Mouse (Mus musculus) left cerebral cortex, postnatal 25 days (tissue): ENCODE measurements around the gene Tcirg1. TPM values are rescaled to one million over a fixed set of nuclear protein-coding genes. Genes with fewer than 3 reads are reported as not detected.

Experiments used
- DNase-seq, 2 experiments: peaks; one replicate each; pipeline ENCODE4 v3.0.0; 2022; ENCODE audit warnings: low spot score in 2 of 2, mixed read lengths in 1 of 2
- intact Hi-C: fragments of 180-260 bp; cut with DNase I; formaldehyde crosslinking; loops from one replicate; pipeline ENCODE4 v1.15.1; 2025
- total RNA-seq, 2 experiments: library from RNA; stranded (reverse); gene quantifications; 2 replicates each; pipeline ENCODE4 v1.2.3; 2021

Tcirg1 gene
- 10 to 100 TPM; 15.3 to 16.4 TPM for total RNA-seq

GRCm38 (mm10) chr19:3906795-3907786, at the start of gene Tcirg1:
Tcirg1 (minus strand) TSS chr19:3907133.
- peak; percentile 49 to 67 for DNase-seq
- intact Hi-C loops: no loop called here

DNA sequence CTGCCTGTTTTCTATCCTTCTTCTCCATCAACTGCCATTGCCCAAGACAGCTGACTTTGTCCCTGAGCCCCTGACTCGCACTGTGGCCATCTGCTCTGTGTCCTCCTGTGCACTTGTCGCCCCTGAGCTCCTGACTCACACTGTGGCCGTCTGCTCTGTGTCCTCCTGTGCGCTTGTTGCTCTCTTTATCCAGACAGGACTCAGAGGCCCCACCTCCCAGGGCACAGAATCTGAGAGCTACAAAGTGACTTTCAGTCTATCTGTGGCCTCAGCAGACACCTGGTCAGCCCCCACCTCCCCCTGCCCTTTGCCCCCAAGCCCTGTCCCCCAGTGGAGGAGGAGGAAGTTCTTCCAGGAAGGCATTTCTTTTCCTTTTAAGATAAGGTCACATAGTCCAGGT, 48.9 kb upstream of the Tcirg1 start:
- no peak for DNase-seq
- intact Hi-C loops: no loop called here

DNA sequence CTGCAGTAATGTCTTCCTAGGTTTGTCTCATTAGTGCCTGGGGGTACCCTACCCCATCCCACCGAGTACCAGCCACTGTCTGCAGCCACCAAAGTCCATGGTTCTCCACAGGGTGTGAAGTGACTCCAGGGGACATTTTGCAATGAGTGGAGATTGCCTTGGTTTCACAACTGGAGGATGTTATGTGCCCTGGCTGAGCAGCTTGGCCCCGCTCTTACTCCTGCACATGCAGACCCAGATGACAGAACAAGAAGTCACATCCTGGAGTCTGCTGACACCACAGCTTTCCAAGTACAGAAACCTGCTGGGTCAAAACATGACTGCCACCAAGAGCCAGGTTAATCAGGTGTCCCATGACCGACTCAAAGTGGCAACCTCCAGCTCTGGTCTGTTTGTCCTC, 48.1 kb upstream of the Tcirg1 start:
- no peak for DNase-seq
- intact Hi-C loops: no loop called here

DNA sequence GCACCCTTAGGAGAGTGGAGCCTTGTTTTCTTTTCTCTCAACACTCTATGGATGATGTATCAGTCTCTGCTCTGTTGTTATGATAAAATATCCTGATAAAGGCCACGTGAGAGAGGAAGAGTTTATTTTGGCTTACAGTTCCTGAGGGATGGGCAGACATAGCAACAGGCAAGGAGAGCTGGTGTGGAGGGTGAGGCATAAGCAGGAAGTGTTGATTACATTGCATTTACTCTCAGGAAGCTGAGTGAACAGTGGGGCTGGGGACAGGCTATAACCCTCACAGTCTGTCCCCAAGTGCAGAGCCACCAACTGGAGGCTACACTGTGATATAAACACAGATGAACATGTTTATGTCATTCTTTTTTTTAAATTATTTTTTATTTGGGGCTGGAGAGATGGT, 45.2 kb upstream of the Tcirg1 start:
- intact Hi-C loops: no loop called here
- DNase-seq: no peak

DNA sequence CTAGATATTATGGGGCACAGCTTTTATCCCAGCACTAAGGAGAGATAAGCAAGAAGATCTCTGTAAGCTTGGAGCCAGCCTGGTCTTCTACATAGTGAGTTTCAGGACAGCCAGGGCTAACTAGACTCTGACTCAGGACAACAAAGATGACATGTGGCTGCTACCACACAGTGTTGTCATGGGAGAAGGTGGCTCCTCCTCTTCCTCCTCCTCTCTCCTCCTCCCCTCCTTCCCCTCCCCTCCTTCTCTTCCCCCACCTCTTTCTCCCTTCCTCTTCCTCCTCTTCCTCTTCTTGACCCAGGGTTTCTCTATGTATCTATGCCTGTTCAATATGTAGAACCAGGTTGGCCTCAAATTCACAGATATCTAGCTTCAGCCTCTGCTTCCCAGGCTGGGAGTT, 44.5 kb upstream of the Tcirg1 start:
- no peak for DNase-seq
- intact Hi-C loops: no loop called here

GRCm38 (mm10) chr19:3950331-3950730, 43.4 kb upstream of the Tcirg1 start:
- no peak for DNase-seq
- intact Hi-C loops: no loop called here

DNA sequence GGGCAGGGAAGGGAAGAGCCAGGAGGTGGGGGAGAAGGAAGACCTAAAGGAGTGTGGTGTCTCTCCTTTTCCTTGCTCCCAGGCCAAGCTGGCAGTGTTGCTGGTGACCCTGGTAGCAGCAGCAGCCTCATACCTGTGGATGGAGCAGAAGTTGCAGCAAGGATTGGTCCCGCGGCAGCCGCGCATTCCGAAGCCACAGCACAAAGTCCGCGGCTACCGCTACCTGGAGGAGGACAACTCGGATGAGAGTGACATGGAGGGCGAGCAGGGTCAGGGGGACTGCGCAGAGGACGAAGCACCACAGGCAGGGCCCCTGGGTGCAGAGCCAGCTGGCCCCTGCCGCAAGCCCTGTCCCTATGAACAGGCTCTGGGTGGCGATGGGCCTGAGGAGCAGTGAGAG, 41.6 kb upstream of the Tcirg1 start:
- intact Hi-C loops: loop anchor here (5.0 kb wide), 1 partner anchor 284 kb away; the partner anchor contains the start of gene Pold4
- no peak for DNase-seq

DNA sequence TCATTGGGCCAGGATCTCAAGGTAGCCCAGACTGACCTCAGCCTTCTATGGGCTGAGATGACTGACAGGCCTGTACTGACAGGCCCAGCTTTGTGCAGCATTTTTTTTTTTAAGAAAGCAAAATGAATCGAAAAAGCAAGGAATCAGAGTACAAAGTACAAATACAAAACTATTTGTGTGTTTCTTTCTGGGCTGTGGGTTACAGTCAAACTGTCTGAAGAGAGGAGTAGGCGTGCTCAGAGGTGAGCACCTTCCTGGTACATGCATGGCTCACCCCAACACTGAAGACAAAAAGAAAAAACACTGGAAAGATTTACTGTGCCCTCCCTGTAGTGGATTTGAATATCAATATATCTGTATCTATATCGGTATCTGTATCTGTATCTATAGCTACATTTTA, 40.9 kb upstream of the Tcirg1 start:
- DNase-seq: no peak
- intact Hi-C loops: loop anchor here (5.0 kb wide), 1 partner anchor 284 kb away; the partner anchor contains the start of gene Pold4

- intact Hi-C loops: loop anchor here (1.0 to 5.0 kb wide), 3 partner anchors 34 to 286 kb away; partner anchors contain the start of gene Pold4
- DNase-seq: peak; percentile 67 to 73
Observed at GRCm38 (mm10) chr19:3946715-3947114, 39.8 kb upstream of the Tcirg1 start.

- DNase-seq: no peak
- intact Hi-C loops: loop anchor here (1.0 to 5.0 kb wide), 3 partner anchors 34 to 286 kb away; partner anchors contain the start of gene Pold4
Observed at GRCm38 (mm10) chr19:3945872-3946564, 39.1 kb upstream of the Tcirg1 start.

DNA sequence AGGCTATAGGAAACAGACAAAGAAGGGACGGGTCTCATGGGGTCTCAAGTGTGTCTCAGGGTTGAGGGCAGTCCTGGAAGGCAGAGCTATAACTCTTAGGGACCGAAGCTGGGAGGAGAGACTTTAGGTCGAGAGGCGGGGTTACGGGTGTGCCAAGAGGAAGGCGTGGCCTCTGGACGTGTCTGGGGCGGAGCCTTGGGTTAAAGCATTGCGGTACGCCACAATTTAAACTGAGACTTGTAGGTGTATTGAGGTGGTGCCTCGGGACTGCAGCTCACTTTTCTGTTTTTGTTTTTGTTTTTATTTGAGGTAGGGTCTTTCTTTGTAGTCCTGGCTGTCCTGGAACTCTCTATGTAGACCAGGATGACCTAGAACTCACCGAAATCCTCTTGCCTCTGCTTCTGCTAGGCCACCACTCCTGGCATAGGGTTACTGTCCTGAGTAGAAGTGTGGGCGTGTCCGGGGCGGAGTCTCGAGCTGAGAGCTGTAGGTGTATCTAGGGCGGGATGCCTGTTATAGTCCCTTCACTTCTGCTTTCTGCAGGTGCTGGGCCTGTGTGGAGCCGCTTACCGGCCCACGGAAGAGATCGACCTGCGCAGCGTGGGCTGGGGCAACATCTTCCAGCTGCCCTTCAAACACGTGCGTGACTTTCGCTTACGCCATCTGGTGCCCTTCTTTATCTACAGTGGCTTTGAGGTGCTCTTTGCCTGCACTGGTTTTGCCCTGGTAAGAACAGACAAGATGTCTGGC, 36.2 kb upstream of the Tcirg1 start:
- no peak for DNase-seq
- intact Hi-C loops: no loop called here

- intact Hi-C loops: no loop called here
Observed at GRCm38 (mm10) chr19:3942315-3942714, 35.4 kb upstream of the Tcirg1 start.

GRCm38 (mm10) chr19:3935896-3936850, 29.2 kb upstream of the Tcirg1 start:
- DNase-seq: peak in 1 of 2 experiments; percentile 31
- intact Hi-C loops: no loop called here

More at GRCm38 (mm10) chr19:3942315-3942714, 35.4 kb upstream of the Tcirg1 start:
- no peak for DNase-seq

GRCm38 (mm10) chr19:3935032-3935895, 28.3 kb upstream of the Tcirg1 start, which contains the start of gene Unc93b1:
Unc93b1 (plus strand) TSS chr19:3935186.
- intact Hi-C loops: no loop called here
- peak in 1 of 2 experiments; percentile 35 for DNase-seq

DNA sequence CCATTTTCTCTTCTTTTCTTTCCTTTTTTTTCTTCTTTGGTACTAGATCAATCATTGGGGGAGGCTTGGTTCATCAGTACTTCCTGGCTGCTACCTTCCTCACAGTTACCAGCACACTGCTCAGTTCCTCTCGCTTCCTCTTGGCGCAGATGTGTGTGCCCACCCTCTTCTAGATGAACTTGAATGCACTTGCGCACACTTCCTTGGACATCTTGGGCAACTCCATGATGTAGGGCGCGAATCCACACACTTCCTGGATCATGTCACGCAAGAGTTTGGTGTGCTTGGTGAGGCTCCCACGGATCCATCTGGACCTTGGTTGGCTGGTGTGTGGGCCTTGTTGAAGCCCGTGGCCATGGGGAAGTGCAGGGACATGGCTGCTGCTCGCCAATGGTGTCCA, 24.8 kb upstream of the Tcirg1 start:
- intact Hi-C loops: no loop called here
- DNase-seq: no peak

DNA sequence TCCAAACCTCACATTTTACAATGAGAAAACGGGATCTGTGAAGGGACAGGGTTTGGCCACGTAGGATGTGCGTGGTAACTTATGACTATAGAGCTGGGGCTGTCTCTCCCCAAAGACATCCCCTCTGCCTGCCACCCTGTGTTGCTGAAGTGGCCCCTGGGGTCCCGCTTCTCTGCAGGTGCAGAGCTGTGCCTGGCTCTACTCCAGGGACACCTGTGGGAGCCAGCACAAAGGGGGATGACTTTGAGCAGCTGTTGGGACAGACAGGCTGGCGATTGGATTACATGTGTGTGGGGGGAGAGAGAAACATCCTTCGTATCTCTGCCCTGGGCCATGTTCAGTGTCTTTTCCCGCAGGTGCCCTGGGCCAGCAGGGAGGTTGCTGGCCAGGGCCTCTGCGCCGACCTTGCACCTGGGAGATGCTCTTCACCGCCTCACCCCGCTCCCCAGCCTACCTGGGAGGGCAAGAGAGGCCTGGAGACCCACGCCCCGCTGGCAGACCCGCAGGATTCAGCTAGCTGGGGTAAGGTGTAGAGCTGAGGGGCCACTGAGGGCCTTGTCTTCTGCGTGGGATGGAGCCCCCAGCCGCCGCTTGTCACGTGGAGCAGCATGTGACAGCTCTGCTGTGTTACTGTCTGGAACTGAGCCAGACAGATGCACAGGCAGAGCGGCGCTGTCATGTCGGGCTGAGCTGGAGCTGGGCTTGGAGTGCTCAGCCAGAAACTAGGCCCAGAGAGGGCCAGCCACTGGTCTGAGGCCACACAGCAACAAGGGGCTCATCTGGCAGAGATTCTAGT, 23.5 kb upstream of the Tcirg1 start:
- DNase-seq: no peak
- intact Hi-C loops: no loop called here
